Mouse (Mus musculus): ENCODE data around the gene Rapgef4. TPM values are rescaled to one million over a fixed set of nuclear protein-coding genes. Genes with fewer than 3 reads are reported as not detected.

Rapgef4 gene
- polyA plus RNA-seq, 1 experiment from 2014 or later = 23.4 TPM

DNA sequence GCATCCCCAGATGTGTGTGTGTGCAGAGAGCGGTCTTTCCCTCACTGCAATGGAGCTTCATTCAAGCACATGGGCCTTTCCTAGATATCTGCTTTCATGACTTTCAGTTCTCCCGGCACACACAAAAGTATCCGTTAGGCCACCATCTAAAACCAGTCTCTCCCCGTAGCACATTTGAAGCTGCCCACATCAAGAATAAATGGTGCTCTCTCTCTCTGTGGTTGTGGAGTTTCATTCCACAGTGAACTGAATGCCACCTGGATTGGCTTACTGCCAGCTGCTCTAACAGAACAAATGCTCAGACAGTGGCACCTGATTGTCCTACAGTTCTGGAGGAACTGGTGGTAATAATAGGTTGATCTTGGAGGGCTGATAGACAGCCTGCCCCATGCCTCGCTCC lies 224.8 kb downstream of the Rapgef4 start:
- Histone ChIP-seq H3K4me1 (replicated peaks; ENCODE audit: control insufficient read depth, insufficient read depth, low read length) (peaks cover 3% of the 10 kb centered on the region), H3K36me3 (ENCODE audit: control insufficient read depth, insufficient read depth) (no peaks in the 10 kb centered on the region), H3K4me3 (replicated peaks; ENCODE audit: low read length) (no peak overlapping the region), H3K27me3 (replicated peaks; ENCODE audit: control insufficient read depth, insufficient read depth, low read length) (no peaks in the 10 kb centered on the region), H3K4me2 (ENCODE audit: low read length) (no peak overlapping the region), H3K9ac (replicated peaks; ENCODE audit: low read depth, low read length) (no peak overlapping the region), H3K9me3 (ENCODE audit: control insufficient read depth, low read length) (no peaks in the 10 kb centered on the region), H3K27ac (ENCODE audit: low read length) (no peak overlapping the region)
- ATAC-seq = no peak
- WGBS = 85% methylated on average over 5 of the region's 5 CpGs

DNA sequence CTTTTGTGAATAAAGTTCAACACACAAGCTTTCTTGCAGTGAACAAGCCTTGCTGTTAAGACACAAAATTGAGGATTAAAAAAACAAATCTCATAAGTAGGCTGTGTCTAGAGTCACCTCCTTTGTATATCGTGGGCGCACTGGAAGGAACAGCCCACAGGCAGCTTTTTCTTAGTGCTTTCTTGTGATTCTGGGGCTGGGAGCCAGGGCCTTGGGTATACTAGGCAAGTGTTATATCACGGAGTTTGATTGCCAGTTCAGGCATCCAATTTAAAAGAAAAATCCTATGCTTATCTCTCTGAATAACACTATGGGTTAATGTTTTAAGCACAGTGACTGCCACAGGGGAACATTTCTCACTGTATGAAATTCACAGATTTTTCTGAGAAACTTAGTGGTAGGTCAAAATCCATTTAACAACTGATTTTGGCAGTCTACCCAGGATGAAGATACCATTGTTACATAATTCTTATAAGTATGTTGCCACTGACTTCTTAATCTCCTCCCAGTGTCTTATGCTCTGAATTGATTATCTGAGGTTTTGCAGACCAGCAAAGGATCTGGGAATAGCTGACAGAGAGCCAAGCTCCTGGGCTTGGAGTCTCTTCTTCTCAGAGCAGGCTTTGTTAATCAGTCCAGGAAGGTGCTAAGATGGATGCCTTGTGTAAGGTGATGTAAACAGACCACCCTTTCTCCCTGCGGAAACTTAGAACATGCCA lies 225.6 kb downstream of the Rapgef4 start:
- no peak for ATAC-seq
- 69% methylated on average over 4 of the region's 4 CpGs for WGBS

DNA sequence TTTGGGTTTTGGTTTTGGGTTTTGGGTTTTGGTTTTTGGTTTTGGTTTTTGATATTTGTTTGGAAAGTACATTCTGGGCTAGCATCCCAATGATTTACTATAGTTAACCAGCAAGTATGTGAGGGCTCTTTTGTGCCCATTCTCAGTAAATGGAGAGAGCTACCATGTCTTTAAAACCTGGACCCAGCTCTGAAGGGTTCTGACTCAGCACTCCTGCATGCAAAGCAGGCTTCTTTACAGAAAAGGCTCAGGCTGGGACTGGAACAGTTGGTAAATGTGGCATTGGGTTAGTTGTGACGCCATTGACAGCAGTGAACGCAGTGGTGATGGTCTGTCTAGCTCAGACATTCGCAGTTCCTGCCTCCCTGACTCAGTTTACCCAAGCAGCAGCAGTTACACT lies 236.3 kb downstream of the Rapgef4 start:
- no peak overlapping the region for H3K27ac ChIP-seq (ENCODE audit: low read length)
- H3K9me3 ChIP-seq (ENCODE audit: control insufficient read depth, low read length) = no peaks in the 10 kb centered on the region
- no peak for ATAC-seq
- no peaks in the 10 kb centered on the region for H3K36me3 ChIP-seq (ENCODE audit: control insufficient read depth, insufficient read depth)
- H3K4me3 ChIP-seq (replicated peaks; ENCODE audit: low read length) = no peak overlapping the region
- 84% methylated on average over 3 of the region's 3 CpGs for whole genome bisulfite sequencing
- H3K27me3 ChIP-seq (replicated peaks; ENCODE audit: control insufficient read depth, insufficient read depth, low read length) = no peaks in the 10 kb centered on the region
- H3K9ac ChIP-seq (replicated peaks; ENCODE audit: low read depth, low read length) = no peak overlapping the region
- no peak overlapping the region for H3K4me2 ChIP-seq (ENCODE audit: low read length)
- no peaks in the 10 kb centered on the region for H3K4me1 ChIP-seq (replicated peaks; ENCODE audit: control insufficient read depth, insufficient read depth, low read length)

More for the DNA sequence above, 225.6 kb downstream of the Rapgef4 start:
- Histone ChIP-seq H3K4me3 (replicated peaks; ENCODE audit: low read length) (no peak overlapping the region), H3K4me1 (replicated peaks; ENCODE audit: control insufficient read depth, insufficient read depth, low read length) (no peaks in the 10 kb centered on the region), H3K27ac (ENCODE audit: low read length) (no peak overlapping the region), H3K36me3 (ENCODE audit: control insufficient read depth, insufficient read depth) (no peaks in the 10 kb centered on the region), H3K9me3 (ENCODE audit: control insufficient read depth, low read length) (no peaks in the 10 kb centered on the region), H3K4me2 (ENCODE audit: low read length) (no peak overlapping the region), H3K27me3 (replicated peaks; ENCODE audit: control insufficient read depth, insufficient read depth, low read length) (no peaks in the 10 kb centered on the region), H3K9ac (replicated peaks; ENCODE audit: low read depth, low read length) (no peak overlapping the region)

DNA sequence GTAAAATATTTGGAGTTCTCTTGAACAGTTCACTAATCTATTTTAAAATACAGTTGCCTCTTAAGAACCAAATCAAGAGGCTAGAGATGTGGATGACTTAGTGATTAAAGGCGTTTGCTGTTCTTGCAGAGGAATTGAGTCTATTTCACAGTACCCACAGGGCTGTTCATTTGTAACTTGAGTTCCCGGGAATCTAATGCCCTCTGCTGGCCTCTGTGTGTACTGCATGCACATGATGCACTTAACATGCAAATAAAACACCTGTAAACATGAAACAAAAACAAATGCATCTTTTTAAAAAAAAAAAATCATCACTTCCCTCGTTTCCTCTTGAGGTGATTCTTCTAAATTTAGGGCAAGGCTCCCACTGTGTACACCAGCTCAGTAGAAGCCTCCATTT lies 238.9 kb downstream of the Rapgef4 start:
- 27% methylated on average over 3 of the region's 3 CpGs for WGBS

DNA sequence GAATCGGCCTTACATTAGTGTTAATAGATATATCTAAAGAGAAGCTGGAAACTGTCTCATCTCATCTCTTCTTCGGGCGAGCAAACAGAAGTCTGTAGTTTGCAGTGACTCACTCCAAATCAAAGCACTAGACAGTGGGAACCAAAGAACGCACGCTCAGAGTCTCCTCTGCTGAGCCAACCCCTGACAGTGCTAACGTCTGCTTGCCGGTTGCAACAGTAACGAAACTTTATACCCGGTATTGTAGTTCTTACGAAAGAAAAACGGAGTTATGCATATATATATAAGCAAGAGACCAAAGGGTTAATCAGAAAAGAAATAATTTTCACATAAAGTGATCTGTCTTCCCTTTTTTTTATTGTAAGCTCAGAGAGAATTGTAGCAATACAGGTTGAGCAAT lies 240.2 kb downstream of the Rapgef4 start:
- Histone ChIP-seq H3K4me2 (ENCODE audit: low read length) (no peak overlapping the region), H3K4me3 (replicated peaks; ENCODE audit: low read length) (no peak overlapping the region)
- WGBS = 79% methylated on average over 11 of the region's 11 CpGs

More for the DNA sequence above, 238.9 kb downstream of the Rapgef4 start:
- Histone ChIP-seq H3K4me3 (replicated peaks; ENCODE audit: low read length) (no peak overlapping the region), H3K9ac (replicated peaks; ENCODE audit: low read depth, low read length) (no peak overlapping the region), H3K9me3 (ENCODE audit: control insufficient read depth, low read length) (no peaks in the 10 kb centered on the region), H3K4me1 (replicated peaks; ENCODE audit: control insufficient read depth, insufficient read depth, low read length) (no peaks in the 10 kb centered on the region), H3K27me3 (replicated peaks; ENCODE audit: control insufficient read depth, insufficient read depth, low read length) (no peaks in the 10 kb centered on the region), H3K27ac (ENCODE audit: low read length) (no peak overlapping the region), H3K4me2 (ENCODE audit: low read length) (no peak overlapping the region), H3K36me3 (ENCODE audit: control insufficient read depth, insufficient read depth) (no peaks in the 10 kb centered on the region)
- ATAC-seq = no peak

DNA sequence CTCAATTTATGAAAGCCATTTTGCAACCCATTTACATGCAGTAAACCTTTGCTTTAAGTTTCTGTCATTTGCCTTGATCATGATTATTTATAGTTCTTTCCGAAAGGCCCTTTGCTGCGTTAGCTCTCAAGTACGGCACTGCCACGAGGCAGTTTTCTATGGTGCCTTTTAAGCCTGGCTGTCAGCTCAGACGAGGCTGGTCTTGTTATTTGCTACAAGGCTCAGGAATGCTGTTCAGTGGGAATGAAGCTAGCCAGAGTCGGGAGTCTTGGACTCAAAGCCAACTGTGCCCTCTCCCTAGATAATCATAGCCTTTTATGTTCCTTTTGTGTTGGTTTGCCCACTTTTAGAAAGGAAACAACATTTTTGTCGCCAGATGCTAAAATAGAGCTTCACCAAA lies 240.7 kb downstream of the Rapgef4 start:
- Histone ChIP-seq H3K4me3 (replicated peaks; ENCODE audit: low read length) (no peak overlapping the region), H3K36me3 (ENCODE audit: control insufficient read depth, insufficient read depth) (no peaks in the 10 kb centered on the region), H3K9me3 (ENCODE audit: control insufficient read depth, low read length) (no peaks in the 10 kb centered on the region), H3K9ac (replicated peaks; ENCODE audit: low read depth, low read length) (no peak overlapping the region), H3K4me2 (ENCODE audit: low read length) (no peak overlapping the region), H3K4me1 (replicated peaks; ENCODE audit: control insufficient read depth, insufficient read depth, low read length) (no peaks in the 10 kb centered on the region), H3K27ac (ENCODE audit: low read length) (no peak overlapping the region), H3K27me3 (replicated peaks; ENCODE audit: control insufficient read depth, insufficient read depth, low read length) (no peaks in the 10 kb centered on the region)
- ATAC-seq = no peak
- 34% methylated on average over 7 of the region's 7 CpGs for WGBS

More for the DNA sequence above, 240.2 kb downstream of the Rapgef4 start:
- no peaks in the 10 kb centered on the region for H3K27me3 ChIP-seq (replicated peaks; ENCODE audit: control insufficient read depth, insufficient read depth, low read length)
- ATAC-seq = no peak
- H3K9ac ChIP-seq (replicated peaks; ENCODE audit: low read depth, low read length) = no peak overlapping the region
- H3K27ac ChIP-seq (ENCODE audit: low read length) = no peak overlapping the region
- no peaks in the 10 kb centered on the region for H3K9me3 ChIP-seq (ENCODE audit: control insufficient read depth, low read length)
- H3K4me1 ChIP-seq (replicated peaks; ENCODE audit: control insufficient read depth, insufficient read depth, low read length) = no peaks in the 10 kb centered on the region
- H3K36me3 ChIP-seq (ENCODE audit: control insufficient read depth, insufficient read depth) = no peaks in the 10 kb centered on the region

DNA sequence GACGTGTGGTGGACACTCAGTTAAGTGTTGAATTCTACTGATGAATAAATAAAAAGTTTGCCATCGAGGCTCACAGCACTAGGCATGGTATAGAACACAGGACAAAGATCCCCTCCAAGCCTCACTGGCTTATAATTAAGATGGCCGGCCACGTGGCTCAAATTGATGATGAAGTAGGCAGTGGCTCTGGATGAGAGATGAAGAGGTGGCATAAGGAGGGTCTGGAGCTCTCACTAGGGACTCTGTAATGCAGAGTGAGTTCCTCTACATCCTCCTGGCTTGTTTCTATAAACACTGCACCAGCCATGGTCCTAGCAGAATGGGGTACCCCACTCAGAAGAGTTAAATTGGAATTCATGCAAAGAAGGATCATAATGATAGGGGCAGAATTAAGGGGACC lies 241.2 kb downstream of the Rapgef4 start:
- Histone ChIP-seq H3K9me3 (ENCODE audit: control insufficient read depth, low read length) (no peaks in the 10 kb centered on the region), H3K4me3 (replicated peaks; ENCODE audit: low read length) (no peak overlapping the region), H3K27ac (ENCODE audit: low read length) (no peak overlapping the region), H3K9ac (replicated peaks; ENCODE audit: low read depth, low read length) (no peak overlapping the region), H3K4me2 (ENCODE audit: low read length) (no peak overlapping the region), H3K4me1 (replicated peaks; ENCODE audit: control insufficient read depth, insufficient read depth, low read length) (no peaks in the 10 kb centered on the region), H3K27me3 (replicated peaks; ENCODE audit: control insufficient read depth, insufficient read depth, low read length) (no peaks in the 10 kb centered on the region), H3K36me3 (ENCODE audit: control insufficient read depth, insufficient read depth) (no peaks in the 10 kb centered on the region)
- WGBS = 87% methylated on average over 4 of the region's 4 CpGs
- ATAC-seq = no peak

DNA sequence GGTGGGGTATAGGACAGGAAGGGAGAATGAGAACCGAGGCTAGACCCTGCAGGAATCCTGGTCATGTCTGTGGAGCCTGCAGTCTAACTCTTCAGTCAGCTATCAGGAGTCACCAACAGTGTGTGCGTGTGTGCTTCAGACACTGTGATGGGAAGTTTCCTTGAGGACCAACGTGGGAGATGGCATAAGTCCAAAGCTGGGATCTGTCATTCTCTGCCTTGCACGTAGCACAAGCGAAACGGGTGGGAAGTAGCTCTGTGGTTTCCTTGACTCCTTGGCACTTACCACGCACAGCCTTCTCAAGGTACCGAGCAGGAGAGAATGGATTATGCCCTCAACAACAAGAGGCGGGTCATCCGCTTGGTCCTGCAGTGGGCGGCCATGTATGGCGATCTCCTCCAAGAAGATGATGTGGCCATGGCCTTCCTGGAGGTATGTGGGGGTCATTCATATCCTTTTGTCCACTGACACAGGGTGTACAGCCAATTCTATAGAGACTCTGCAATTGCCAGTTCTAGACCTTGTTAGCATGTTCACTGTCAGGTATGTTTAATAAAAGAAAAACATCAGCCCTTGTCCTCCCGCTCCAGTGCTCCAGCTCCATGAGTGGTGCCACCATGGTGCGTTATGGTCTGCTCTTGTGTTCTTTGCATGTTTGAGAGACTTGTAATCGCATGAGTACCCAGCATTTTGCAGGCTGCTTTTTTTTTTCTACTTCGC lies 241.9 kb downstream of the Rapgef4 start:
- H3K4me3 ChIP-seq (replicated peaks; ENCODE audit: low read length) = no peak overlapping the region
- 88% methylated on average over 16 of the region's 16 CpGs for WGBS

DNA sequence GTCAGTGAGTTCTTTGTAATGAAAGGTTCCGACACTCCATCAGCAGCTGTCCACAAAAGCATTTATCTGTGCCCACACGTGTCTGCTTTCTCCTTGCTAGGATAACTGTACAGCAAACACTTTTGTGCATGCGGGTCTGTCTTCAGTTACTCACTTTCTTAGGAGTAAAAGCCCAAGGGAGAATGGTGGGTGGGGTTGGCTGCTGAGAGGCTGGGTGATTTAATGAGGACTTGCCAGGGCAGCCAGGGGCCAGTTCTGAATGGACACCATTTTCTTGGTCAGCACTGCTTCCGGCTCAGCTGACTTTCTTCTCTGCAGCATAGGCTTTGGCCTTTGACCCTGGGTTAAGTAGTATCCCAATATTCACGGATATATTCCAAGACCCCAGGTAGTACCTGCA lies 242.4 kb downstream of the Rapgef4 start:
- Histone ChIP-seq H3K9me3 (ENCODE audit: control insufficient read depth, low read length) (no peaks in the 10 kb centered on the region), H3K27ac (ENCODE audit: low read length) (no peak overlapping the region), H3K36me3 (ENCODE audit: control insufficient read depth, insufficient read depth) (no peaks in the 10 kb centered on the region), H3K9ac (replicated peaks; ENCODE audit: low read depth, low read length) (no peak overlapping the region), H3K4me1 (replicated peaks; ENCODE audit: control insufficient read depth, insufficient read depth, low read length) (no peaks in the 10 kb centered on the region), H3K4me3 (replicated peaks; ENCODE audit: low read length) (no peak overlapping the region), H3K27me3 (replicated peaks; ENCODE audit: control insufficient read depth, insufficient read depth, low read length) (no peaks in the 10 kb centered on the region), H3K4me2 (ENCODE audit: low read length) (no peak overlapping the region)
- WGBS = 52% methylated on average over 5 of the region's 5 CpGs
- no peak for ATAC-seq

More for the DNA sequence above, 241.9 kb downstream of the Rapgef4 start:
- Histone ChIP-seq H3K36me3 (ENCODE audit: control insufficient read depth, insufficient read depth) (no peaks in the 10 kb centered on the region), H3K27ac (ENCODE audit: low read length) (no peak overlapping the region), H3K9ac (replicated peaks; ENCODE audit: low read depth, low read length) (no peak overlapping the region), H3K4me1 (replicated peaks; ENCODE audit: control insufficient read depth, insufficient read depth, low read length) (no peaks in the 10 kb centered on the region), H3K9me3 (ENCODE audit: control insufficient read depth, low read length) (no peaks in the 10 kb centered on the region), H3K4me2 (ENCODE audit: low read length) (no peak overlapping the region), H3K27me3 (replicated peaks; ENCODE audit: control insufficient read depth, insufficient read depth, low read length) (no peaks in the 10 kb centered on the region)
- ATAC-seq = no peak

Measured in forebrain, embryonic 16.5 days (tissue).